Mouse (Mus musculus) limb, embryonic 11.5 days (tissue): ENCODE measurements around the gene Mrps25. TPM values are rescaled to one million over a fixed set of nuclear protein-coding genes. Genes with fewer than 3 reads are reported as not detected.

Experiments
- polyA plus RNA-seq: library from polyadenylated mRNA; unstranded; fragments of >200 nt; fragmentation: Nextera tagmentation; extraction: Ambion mirVana; gene quantifications from 2 replicates; pipeline ENCODE4 v1.2.1, GENCODE M21; 2014

Mrps25 gene
- polyA plus RNA-seq, 1 experiment from 2014 or later, result 91.7 TPM

Other genes starting within 250 kb of the Mrps25 start
- 3.5 and 4.2 TPM in 2 replicates for gene Fgd5, start 205.2 kb downstream of the Mrps25 start, polyA plus RNA-seq
- gene Nr2c2, start 92.6 kb downstream of the Mrps25 start, polyA plus RNA-seq, result 21.2 and 22.3 TPM in 2 replicates
- 16.8 and 17.1 TPM in 2 replicates for gene Rbsn, start 30.9 kb upstream of the Mrps25 start, polyA plus RNA-seq
- gene Trh, start 60.6 kb upstream of the Mrps25 start, polyA plus RNA-seq, result 0.13 TPM in 1 of 2 replicates, not detected in the other